In the genomic region with DNA sequence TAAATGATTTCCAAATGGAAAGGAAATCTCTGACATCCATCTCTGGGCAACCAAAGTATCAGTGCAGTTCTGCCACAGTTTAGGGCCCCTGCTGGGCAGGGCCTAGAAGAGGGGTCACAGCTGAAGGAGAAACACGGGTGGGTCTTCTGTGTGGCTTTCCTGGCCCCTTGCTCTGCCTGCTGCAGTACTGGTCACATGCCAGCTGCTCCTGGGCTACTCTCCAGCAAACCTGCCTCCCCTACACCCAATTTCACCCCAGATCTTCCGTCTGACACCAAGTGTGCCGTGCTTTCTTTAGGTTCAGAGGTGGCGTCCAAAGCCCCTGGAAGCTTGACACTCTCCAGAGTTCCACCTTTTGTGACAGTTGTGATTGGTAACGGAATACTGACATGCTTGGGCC, we compare ENCODE assay signal across 24 mouse cellular contexts. TPM values are rescaled to one million over a fixed set of nuclear protein-coding genes. Genes with fewer than 3 reads are reported as not detected.
"Had no signal": no experiment of that assay in that cellular context is flagged by ENCODE, and none has a peak within 500 bp of the region (broad histone marks: within the 10 kb centered on the region; RNA-seq: fewer than 3 reads in every experiment).

No protein-coding gene starts in this region.

- H3K4me1 ChIP-seq: embryonic facial prominence, embryonic 12.5 days; embryonic facial prominence, embryonic 13.5 days; embryonic facial prominence, embryonic 15.5 days; forebrain, embryonic 10.5 days; forebrain, embryonic 12.5 days; forebrain, embryonic 13.5 days; forebrain, embryonic 15.5 days had no signal

- DNase-seq: cerebellum, adult 8-10 months; cerebellum, adult 9-10 months; cerebellum, adult 9-11 months; cerebellum, postnatal 25 days; cerebellum, postnatal 36 days; embryo, embryonic 11 days; forebrain, postnatal 0 days; gastrocnemius, adult 2 months; gastrocnemius, postnatal 10 days; gastrocnemius, postnatal 14 days; gastrocnemius, postnatal 25 days; gastrocnemius, postnatal 36 days; heart, adult 11 months; heart, adult 18-20 months; heart, adult 2 months had no signal

- H3K27ac ChIP-seq: embryonic facial prominence, embryonic 10.5 days; embryonic facial prominence, embryonic 12.5 days; embryonic facial prominence, embryonic 13.5 days; embryonic facial prominence, embryonic 15.5 days; forebrain, embryonic 10.5 days; forebrain, embryonic 12.5 days; forebrain, embryonic 13.5 days; forebrain, embryonic 15.5 days; gastrocnemius, adult 2 months; heart, adult 2 months had no signal

- H3K4me3 ChIP-seq: embryonic facial prominence, embryonic 10.5 days; embryonic facial prominence, embryonic 12.5 days; embryonic facial prominence, embryonic 13.5 days; embryonic facial prominence, embryonic 15.5 days; erythroblast, embryonic 14.5 days; forebrain, embryonic 10.5 days; forebrain, embryonic 12.5 days; forebrain, embryonic 13.5 days; forebrain, embryonic 15.5 days; gastrocnemius, adult 2 months; heart, adult 2 months had no signal

- H3K36me3 ChIP-seq: embryonic facial prominence, embryonic 10.5 days; embryonic facial prominence, embryonic 12.5 days; embryonic facial prominence, embryonic 13.5 days; embryonic facial prominence, embryonic 15.5 days; forebrain, embryonic 10.5 days; forebrain, embryonic 12.5 days; forebrain, embryonic 15.5 days had no signal

- H3K27me3 ChIP-seq: embryonic facial prominence, embryonic 12.5 days; embryonic facial prominence, embryonic 13.5 days; embryonic facial prominence, embryonic 15.5 days; forebrain, embryonic 13.5 days; forebrain, embryonic 15.5 days had no signal

RNA-seq across cellular contexts. Expression of a gene that starts 26.6 kb away (rescaled TPM):
- polyA plus RNA-seq: erythroblast, embryonic 14.5 days had no signal

RNA-seq across cellular contexts. Expression of a gene that starts 52.2 kb away (rescaled TPM):
- polyA plus RNA-seq: erythroblast, embryonic 14.5 days had no signal
